Comparison of ENCODE assay signal across 7 mouse cellular contexts in the genomic region with DNA sequence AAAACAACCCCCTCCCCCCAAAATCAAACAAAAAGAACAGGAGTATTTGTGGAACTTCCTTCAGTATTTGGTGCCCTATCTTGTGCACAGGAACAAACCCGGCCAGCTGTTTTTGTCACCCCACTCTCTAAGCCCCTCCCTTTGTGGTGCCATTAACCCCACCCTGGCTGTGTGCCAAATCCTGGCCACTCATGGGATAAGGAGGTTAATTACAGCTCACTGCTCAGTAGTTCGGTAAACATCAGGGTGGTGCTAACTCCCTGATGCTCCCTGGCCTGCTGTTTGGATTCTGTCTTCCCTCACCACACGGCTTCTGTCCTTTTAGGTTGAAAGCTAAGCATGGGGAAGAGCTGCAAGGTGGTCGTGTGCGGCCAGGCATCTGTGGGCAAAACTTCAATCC. TPM values are rescaled to one million over a fixed set of nuclear protein-coding genes. Genes with fewer than 3 reads are reported as not detected.
DNase-seq lines count a peak whose midpoint lies in the region; ATAC-seq and TF ChIP-seq lines count a peak whose summit lies in the region.

No protein-coding gene starts in this region.

- H3K36me3 ChIP-seq in E14TG2a.4 (ENCODE audit: insufficient read depth, low read length) = peaks cover 30% of the 10 kb centered on the region
- H3K36me3 ChIP-seq in heart, embryonic 16.5 days (ENCODE audit: control insufficient read depth, insufficient read depth) = peaks cover 15% of the 10 kb centered on the region
- H3K36me3 ChIP-seq in midbrain, embryonic 11.5 days (ENCODE audit: control insufficient read depth, insufficient read depth, low read length) = peaks cover 13% of the 10 kb centered on the region; the same call in 1 of the 2 replicates

- no peak for ATAC-seq in heart, embryonic 16.5 days (replicated peaks; ENCODE audit: extremely low read depth, insufficient read depth, low FRiP score)
- ATAC-seq in midbrain, embryonic 11.5 days (ENCODE audit: low FRiP score) = no peak

- WGBS in heart, embryonic 16.5 days = 43% methylated on average over 5 of the region's 5 CpGs
- 68% methylated on average over 5 of the region's 5 CpGs for WGBS in midbrain, embryonic 11.5 days

- H3K9me3 ChIP-seq in E14TG2a.4 (ENCODE audit: low read length) = no peaks in the 10 kb centered on the region
- H3K9me3 ChIP-seq in heart, embryonic 16.5 days (replicated peaks; ENCODE audit: control insufficient read depth, low read length) = no peaks in the 10 kb centered on the region
- no peaks in the 10 kb centered on the region for H3K9me3 ChIP-seq in midbrain, embryonic 11.5 days (ENCODE audit: control insufficient read depth, low read length)

- H3K9ac ChIP-seq in heart, embryonic 16.5 days (ENCODE audit: low read length) = peak overlapping the region; percentile 52; the same call in 1 of the 2 replicates
- H3K9ac ChIP-seq in midbrain, embryonic 11.5 days (ENCODE audit: low read length) = 0 out of 2 replicates have a peak overlapping the region, but pooled peaks have one; percentile 27

- H3K4me2 ChIP-seq in heart, embryonic 16.5 days (ENCODE audit: low read depth, low read length) = peak overlapping the region; percentile 66
- H3K4me2 ChIP-seq in midbrain, embryonic 11.5 days = peak overlapping the region; percentile 58

- H3K4me3 ChIP-seq in E14TG2a.4 (replicated peaks; ENCODE audit: low read length) = peak overlapping the region; percentile 94
- H3K4me3 ChIP-seq in heart, embryonic 16.5 days (ENCODE audit: low read length) = peak overlapping the region; percentile 95
- peak overlapping the region; percentile 87 for H3K4me3 ChIP-seq in midbrain, embryonic 11.5 days (ENCODE audit: low read depth, low read length)

- H3K4me1 ChIP-seq in E14TG2a.4 (replicated peaks; ENCODE audit: low read depth, low read length) = peaks cover 58% of the 10 kb centered on the region
- peaks cover 23% of the 10 kb centered on the region for H3K4me1 ChIP-seq in heart, embryonic 16.5 days (ENCODE audit: control insufficient read depth, insufficient read depth, low read length)
- peaks cover 14% of the 10 kb centered on the region for H3K4me1 ChIP-seq in midbrain, embryonic 11.5 days (ENCODE audit: control insufficient read depth, insufficient read depth, low read length)

- DNase-seq in R1 (ENCODE audit: low read depth, low spot score) = peak; percentile 65
- DNase-seq in kidney, postnatal 4 days = peak; percentile 73 to 79
- DNase-seq in midbrain, embryonic 11.5 days (ENCODE audit: low spot score, missing footprints) = no peak
- peak; percentile 46 for DNase-seq in testis, postnatal 14 days (ENCODE audit: low spot score)
- DNase-seq in layer of hippocampus, postnatal 36 days = no peak

- H3K27ac ChIP-seq in heart, embryonic 16.5 days (ENCODE audit: low read length) = no peak overlapping the region
- H3K27ac ChIP-seq in midbrain, embryonic 11.5 days (ENCODE audit: low read depth, low read length) = no peak overlapping the region

- no peak for TF ChIP-seq CTCF in E14TG2a.4 (conservative IDR thresholded peaks at IDR 0.05; ENCODE audit: low read length)

- H3K27me3 ChIP-seq in E14TG2a.4 (ENCODE audit: insufficient read depth, low read length) = no peaks in the 10 kb centered on the region
- no peaks in the 10 kb centered on the region for H3K27me3 ChIP-seq in heart, embryonic 16.5 days (ENCODE audit: control insufficient read depth, insufficient read depth, low read length)
- H3K27me3 ChIP-seq in midbrain, embryonic 11.5 days (ENCODE audit: control insufficient read depth, insufficient read depth, low read length) = no peaks in the 10 kb centered on the region

RNA-seq across cellular contexts. Expression of a gene that starts 3.9 kb away (rescaled TPM):
- polyA plus RNA-seq in heart, embryonic 16.5 days (2015; fragmentation: Nextera tagmentation; extraction: Ambion mirVana) = 219 and 228 TPM in 2 replicates
- 96.1 TPM in 2 replicates for polyA plus RNA-seq in midbrain, embryonic 11.5 days (2014; fragmentation: Nextera tagmentation; extraction: Ambion mirVana)
- total RNA-seq in layer of hippocampus, postnatal 36 days (2021) = 100 to 1,000 TPM; 249 to 265 TPM

RNA-seq across cellular contexts. Expression of a gene that starts 4.8 kb away (rescaled TPM):
- polyA plus RNA-seq in heart, embryonic 16.5 days (2015; fragmentation: Nextera tagmentation; extraction: Ambion mirVana) = 78.8 and 81.5 TPM in 2 replicates
- polyA plus RNA-seq in midbrain, embryonic 11.5 days (2014; fragmentation: Nextera tagmentation; extraction: Ambion mirVana) = 96.4 and 110 TPM in 2 replicates
- total RNA-seq in layer of hippocampus, postnatal 36 days (2021) = 10 to 100 TPM; 12.5 to 15.1 TPM

RNA-seq across cellular contexts. Expression of a gene that starts 49.2 kb away (rescaled TPM):
- polyA plus RNA-seq in heart, embryonic 16.5 days (2015; fragmentation: Nextera tagmentation; extraction: Ambion mirVana) = 24.8 and 32.1 TPM in 2 replicates
- 15.7 and 16.9 TPM in 2 replicates for polyA plus RNA-seq in midbrain, embryonic 11.5 days (2014; fragmentation: Nextera tagmentation; extraction: Ambion mirVana)
- 100 to 1,000 TPM; 246 to 256 TPM for total RNA-seq in layer of hippocampus, postnatal 36 days (2021)

Comparison
In these comparisons a context has a peak if more than half of its experiments do, and no peak if none do; other contexts are left out.
1. DNase-seq: peak in R1 (single experiment), kidney, postnatal 4 days (2 of 2) and testis, postnatal 14 days (single experiment); none in midbrain, embryonic 11.5 days (single experiment) and layer of hippocampus, postnatal 36 days (0 of 2).
2. Peak in every context shown above with its lines, with median percentiles within 50 percentile points of each other: H3K4me3 ChIP-seq.